Mouse (Mus musculus): ENCODE measurements around the gene Mip. TPM values are rescaled to one million over a fixed set of nuclear protein-coding genes. Genes with fewer than 3 reads are reported as not detected.
"Not testable (repeated sequence)": the region's sequence is repeated elsewhere in the genome, so short reads cannot be mapped to it uniquely, and the experiment has no call there.

Mip gene
- polyA plus RNA-seq, 1 experiment from 2014 or later, result not detected

- Histone ChIP-seq H3K4me1 (ENCODE audit: control insufficient read depth, insufficient read depth, low read length) (no peaks in the 10 kb centered on the region), H3K27ac (ENCODE audit: low read depth, low read length) (peak overlapping the region; percentile 74), H3K9me3 (replicated peaks; ENCODE audit: control insufficient read depth, low read length) (no peaks in the 10 kb centered on the region), H3K4me2 (peak overlapping the region; percentile 24), H3K9ac (ENCODE audit: low read depth, low read length) (no peak overlapping the region), H3K4me3 (ENCODE audit: low read depth, low read length) (no peak overlapping the region), H3K36me3 (ENCODE audit: control insufficient read depth, insufficient read depth, low read length) (peaks cover 62% of the 10 kb centered on the region), H3K27me3 (ENCODE audit: control insufficient read depth, insufficient read depth, low read length) (no peaks in the 10 kb centered on the region)
- ATAC-seq (replicated peaks; ENCODE audit: insufficient number of reproducible peaks, low FRiP score, low TSS enrichment), result no peak
- 76% methylated on average over 17 of the region's 17 CpGs for WGBS (ENCODE audit: insufficient replicate concordance)
Observed at GRCm38 (mm10) chr10:128247020-128247732, 21.5 kb downstream of the Mip start.

- ATAC-seq (replicated peaks; ENCODE audit: insufficient number of reproducible peaks, low FRiP score, low TSS enrichment), result no peak
- H3K36me3 ChIP-seq (ENCODE audit: control insufficient read depth, insufficient read depth, low read length), result peaks cover 41% of the 10 kb centered on the region
Observed at GRCm38 (mm10) chr10:128250565-128250964, 24.9 kb downstream of the Mip start.

GRCm38 (mm10) chr10:128253677-128254255, 28.1 kb downstream of the Mip start, which contains the start of gene Apon:
Gene Apon (plus strand): TSS chr10:128254096.
- 88% methylated on average over 4 of the region's 4 CpGs for WGBS (ENCODE audit: insufficient replicate concordance)
- Histone ChIP-seq H3K36me3 (ENCODE audit: control insufficient read depth, insufficient read depth, low read length) (peaks cover 28% of the 10 kb centered on the region), H3K27me3 (ENCODE audit: control insufficient read depth, insufficient read depth, low read length) (no peaks in the 10 kb centered on the region), H3K4me3 (ENCODE audit: low read depth, low read length) (no peak within 1 kb of the TSS), H3K9me3 (replicated peaks; ENCODE audit: control insufficient read depth, low read length) (no peaks in the 10 kb centered on the region), H3K4me2 (no peak within 1 kb of the TSS), H3K27ac (ENCODE audit: low read depth, low read length) (no peak within 1 kb of the TSS), H3K9ac (ENCODE audit: low read depth, low read length) (no peak within 1 kb of the TSS), H3K4me1 (ENCODE audit: control insufficient read depth, insufficient read depth, low read length) (no peaks in the 10 kb centered on the region)
- ATAC-seq (replicated peaks; ENCODE audit: insufficient number of reproducible peaks, low FRiP score, low TSS enrichment), result no peak

More at GRCm38 (mm10) chr10:128250565-128250964, 24.9 kb downstream of the Mip start:
- Histone ChIP-seq H3K4me1 (ENCODE audit: control insufficient read depth, insufficient read depth, low read length) (no peaks in the 10 kb centered on the region), H3K4me3 (ENCODE audit: low read depth, low read length) (no peak overlapping the region), H3K4me2 (no peak overlapping the region), H3K27me3 (ENCODE audit: control insufficient read depth, insufficient read depth, low read length) (no peaks in the 10 kb centered on the region), H3K9ac (ENCODE audit: low read depth, low read length) (no peak overlapping the region), H3K27ac (ENCODE audit: low read depth, low read length) (no peak overlapping the region), H3K9me3 (replicated peaks; ENCODE audit: control insufficient read depth, low read length) (no peaks in the 10 kb centered on the region)
- 92% methylated on average over 13 of the region's 13 CpGs for WGBS (ENCODE audit: insufficient replicate concordance)

GRCm38 (mm10) chr10:128255925-128256324, 30.3 kb downstream of the Mip start:
- Histone ChIP-seq H3K36me3 (ENCODE audit: control insufficient read depth, insufficient read depth, low read length) (peaks cover 8% of the 10 kb centered on the region), H3K4me1 (ENCODE audit: control insufficient read depth, insufficient read depth, low read length) (no peaks in the 10 kb centered on the region), H3K4me2 (no peak overlapping the region), H3K9me3 (replicated peaks; ENCODE audit: control insufficient read depth, low read length) (no peaks in the 10 kb centered on the region), H3K4me3 (ENCODE audit: low read depth, low read length) (no peak overlapping the region), H3K27ac (ENCODE audit: low read depth, low read length) (no peak overlapping the region), H3K27me3 (ENCODE audit: control insufficient read depth, insufficient read depth, low read length) (no peaks in the 10 kb centered on the region), H3K9ac (ENCODE audit: low read depth, low read length) (no peak overlapping the region)
- whole genome bisulfite sequencing (ENCODE audit: insufficient replicate concordance), result 80% methylated on average over 8 of the region's 8 CpGs
- no peak for ATAC-seq (replicated peaks; ENCODE audit: insufficient number of reproducible peaks, low FRiP score, low TSS enrichment)

- Histone ChIP-seq H3K4me1 (ENCODE audit: control insufficient read depth, insufficient read depth, low read length) (no peaks in the 10 kb centered on the region), H3K4me2 (no peak overlapping the region), H3K4me3 (ENCODE audit: low read depth, low read length) (no peak overlapping the region), H3K9me3 (replicated peaks; ENCODE audit: control insufficient read depth, low read length) (no peaks in the 10 kb centered on the region), H3K36me3 (ENCODE audit: control insufficient read depth, insufficient read depth, low read length) (peaks cover 5% of the 10 kb centered on the region; the same call in 1 of the 2 replicates), H3K9ac (ENCODE audit: low read depth, low read length) (no peak overlapping the region), H3K27me3 (ENCODE audit: control insufficient read depth, insufficient read depth, low read length) (no peaks in the 10 kb centered on the region), H3K27ac (ENCODE audit: low read depth, low read length) (no peak overlapping the region)
- no peak for ATAC-seq (replicated peaks; ENCODE audit: insufficient number of reproducible peaks, low FRiP score, low TSS enrichment)
- 83% methylated on average over 8 of the region's 8 CpGs for WGBS (ENCODE audit: insufficient replicate concordance)
Observed at GRCm38 (mm10) chr10:128256328-128256727, 30.7 kb downstream of the Mip start.

GRCm38 (mm10) chr10:128258953-128259352, 33.3 kb downstream of the Mip start:
- Histone ChIP-seq H3K4me3 (ENCODE audit: low read depth, low read length) (no peak overlapping the region), H3K9ac (ENCODE audit: low read depth, low read length) (no peak overlapping the region), H3K4me2 (no peak overlapping the region), H3K27ac (ENCODE audit: low read depth, low read length) (no peak overlapping the region), H3K9me3 (replicated peaks; ENCODE audit: control insufficient read depth, low read length) (no peaks in the 10 kb centered on the region), H3K4me1 (ENCODE audit: control insufficient read depth, insufficient read depth, low read length) (no peaks in the 10 kb centered on the region), H3K27me3 (ENCODE audit: control insufficient read depth, insufficient read depth, low read length) (no peaks in the 10 kb centered on the region), H3K36me3 (ENCODE audit: control insufficient read depth, insufficient read depth, low read length) (no peaks in the 10 kb centered on the region)
- WGBS (ENCODE audit: insufficient replicate concordance), result 76% methylated on average over 4 of the region's 4 CpGs
- no peak for ATAC-seq (replicated peaks; ENCODE audit: insufficient number of reproducible peaks, low FRiP score, low TSS enrichment)

- H3K9ac ChIP-seq (ENCODE audit: low read depth, low read length), result no peak overlapping the region
- H3K36me3 ChIP-seq (ENCODE audit: control insufficient read depth, insufficient read depth, low read length), result no peaks in the 10 kb centered on the region
- 79% methylated on average over 5 of the region's 5 CpGs for WGBS (ENCODE audit: insufficient replicate concordance)
Observed at GRCm38 (mm10) chr10:128259946-128260345, 34.3 kb downstream of the Mip start.

GRCm38 (mm10) chr10:128260376-128260775, 34.7 kb downstream of the Mip start:
- H3K27ac ChIP-seq (ENCODE audit: low read depth, low read length); H3K4me3 ChIP-seq (ENCODE audit: low read depth, low read length); ATAC-seq (replicated peaks; ENCODE audit: insufficient number of reproducible peaks, low FRiP score, low TSS enrichment); H3K4me1 ChIP-seq (ENCODE audit: control insufficient read depth, insufficient read depth, low read length); H3K9ac ChIP-seq (ENCODE audit: low read depth, low read length); H3K27me3 ChIP-seq (ENCODE audit: control insufficient read depth, insufficient read depth, low read length); H3K9me3 ChIP-seq (replicated peaks; ENCODE audit: control insufficient read depth, low read length); H3K36me3 ChIP-seq (ENCODE audit: control insufficient read depth, insufficient read depth, low read length); H3K4me2 ChIP-seq: not testable (repeated sequence)
- 77% methylated on average over 7 of the region's 7 CpGs for WGBS (ENCODE audit: insufficient replicate concordance)

More at GRCm38 (mm10) chr10:128259946-128260345, 34.3 kb downstream of the Mip start:
- H3K4me1 ChIP-seq (ENCODE audit: control insufficient read depth, insufficient read depth, low read length), result no peaks in the 10 kb centered on the region
- no peaks in the 10 kb centered on the region for H3K27me3 ChIP-seq (ENCODE audit: control insufficient read depth, insufficient read depth, low read length)
- H3K4me3 ChIP-seq (ENCODE audit: low read depth, low read length), result no peak overlapping the region
- ATAC-seq (replicated peaks; ENCODE audit: insufficient number of reproducible peaks, low FRiP score, low TSS enrichment), result no peak
- H3K9me3 ChIP-seq (replicated peaks; ENCODE audit: control insufficient read depth, low read length), result no peaks in the 10 kb centered on the region
- H3K4me2 ChIP-seq, result no peak overlapping the region
- no peak overlapping the region for H3K27ac ChIP-seq (ENCODE audit: low read depth, low read length)

Measured in heart, embryonic 11.5 days (tissue).